Mouse (Mus musculus): Measurements from ENCODE around the gene Ak5. TPM values are rescaled to one million over a fixed set of nuclear protein-coding genes. Genes with fewer than 3 reads are reported as not detected.

Ak5 gene
- total and polyA plus RNA-seq, 3 experiments: 0.13 to 0.79 (median 0.23) TPM

DNA sequence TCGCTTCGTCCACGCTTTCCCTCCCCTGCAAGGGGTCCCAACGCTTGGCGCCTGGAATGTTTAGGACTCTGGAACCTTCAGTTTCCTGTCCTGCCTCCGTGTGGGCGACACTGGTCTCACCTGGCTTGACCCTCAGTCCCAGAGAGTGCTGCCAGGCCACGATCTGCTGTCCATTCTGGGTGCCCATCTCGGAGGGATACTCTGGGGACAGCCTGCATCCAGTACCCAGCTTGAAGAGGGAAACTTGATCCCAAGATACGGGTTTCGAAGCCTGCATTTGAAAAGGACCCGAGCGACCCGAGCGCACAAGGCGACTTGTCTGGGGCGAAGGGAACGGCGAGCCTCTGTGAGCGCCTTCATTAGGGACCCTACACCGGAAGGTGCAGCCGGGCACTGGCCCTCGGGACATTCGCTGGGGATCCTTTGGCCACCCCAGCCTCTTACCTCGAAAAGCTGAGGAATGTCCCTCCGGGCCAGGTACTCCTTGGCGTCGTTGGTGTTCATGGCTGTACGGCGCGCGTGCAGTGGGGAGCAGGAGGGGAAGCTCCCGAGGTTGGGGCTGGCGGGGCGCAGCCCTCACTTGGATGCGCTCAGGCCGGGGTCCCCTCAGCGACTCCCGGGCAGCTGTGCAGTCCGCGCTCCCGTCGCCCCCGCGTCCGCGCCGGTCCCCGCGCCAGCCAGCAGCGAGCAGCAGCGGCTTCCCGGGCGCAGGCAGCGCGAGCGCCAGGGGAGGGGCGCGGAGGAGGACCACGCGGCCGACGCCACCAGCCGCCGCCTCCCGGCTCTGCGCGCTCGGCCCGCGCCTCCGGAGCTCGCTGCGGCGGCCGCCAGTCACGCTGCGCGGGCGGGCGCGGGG lies 576 bp downstream of the Ak5 start:
- in situ Hi-C loops (cut with MboI; ENCODE audit: low pct_ligation_motif_present, low pct_unique_long_range_greater_than_20kb, low sequenced_read_pairs): no loop called here
- DNase-seq (ENCODE audit: extremely low read depth): no peak
- dilution Hi-C loops (cut with MboI; ENCODE audit: extremely low pct_ligation_motif_present, extremely low pct_unique_long_range_greater_than_20kb, low sequenced_read_pairs): no loop called here
- Histone ChIP-seq H3K4me1 (ENCODE audit: control insufficient read depth in 1 of 2, insufficient read depth in 2 of 2) (peaks cover 0 to 15% of the 10 kb centered on the region in 2 experiments; a peak in 2 of 4 replicates), H3K9me3 (replicated peaks; ENCODE audit: low read length) (peaks cover 12% of the 10 kb centered on the region), H3K36me3 (replicated peaks in 1 of 2; ENCODE audit: control insufficient read depth in 1 of 2, insufficient read depth in 1 of 2, low read length in 1 of 2) (no peaks in the 10 kb centered on the region), H3K9ac (ENCODE audit: insufficient read depth, low read depth) (no peak overlapping the region), H3K4me3 (replicated peaks in 1 of 3; ENCODE audit: low read depth in 2 of 3, low read length in 2 of 3, poor library complexity in 1 of 3) (no peak overlapping the region), H3K27me3 (replicated peaks) (no peaks in the 10 kb centered on the region), H3K79me2 (replicated peaks; ENCODE audit: control insufficient read depth, extremely low read depth, insufficient read depth, poor library complexity, severe bottlenecking) (no peaks in the 10 kb centered on the region), H3K4me2 (ENCODE audit: insufficient read depth, low read depth, poor library complexity, severe bottlenecking) (no peak overlapping the region), H3K27ac (ENCODE audit: insufficient read depth, low read depth) (no peak overlapping the region)
- no peak for TF ChIP-seq RCOR1 (conservative IDR thresholded peaks at IDR 0.05; ENCODE audit: low read depth, low read length)
- TF ChIP-seq ZC3H11A (IDR thresholded peaks at IDR 0.05; ENCODE audit: low read depth, low read length): no peak
- no peak for TF ChIP-seq MAZ (IDR thresholded peaks at IDR 0.05; ENCODE audit: low read depth, low read length)
- no peak for TF ChIP-seq ZMIZ1 (IDR thresholded peaks at IDR 0.05; ENCODE audit: low read depth, low read length)
- no peak for TF ChIP-seq RAD21 (IDR thresholded peaks at IDR 0.05; ENCODE audit: low read depth, low read length)
- TF ChIP-seq USF1 (IDR thresholded peaks at IDR 0.05; ENCODE audit: low read depth, low read length): no peak
- TF ChIP-seq NRF1 (IDR thresholded peaks at IDR 0.05; ENCODE audit: low read depth, low read length): no peak
- TF ChIP-seq POLR2A (IDR thresholded peaks at IDR 0.05; ENCODE audit: low read depth, low read length): no peak
- TF ChIP-seq MAFK (IDR thresholded peaks at IDR 0.05; ENCODE audit: insufficient replicate concordance, low read length): no peak
- no peak for TF ChIP-seq HCFC1 (IDR thresholded peaks at IDR 0.05; ENCODE audit: low read depth, low read length)
- TF ChIP-seq IRF4 (IDR thresholded peaks at IDR 0.05; ENCODE audit: low read depth, low read length): no peak
- no peak for TF ChIP-seq ELF1 (IDR thresholded peaks at IDR 0.05; ENCODE audit: low read depth, low read length)
- no peak for TF ChIP-seq NELFE (IDR thresholded peaks at IDR 0.05; ENCODE audit: low read depth, low read length)
- TF ChIP-seq ZNF384 (IDR thresholded peaks at IDR 0.05; ENCODE audit: low read depth, low read length): no peak
- no peak for TF ChIP-seq TCF12 (IDR thresholded peaks at IDR 0.05; ENCODE audit: low read depth, low read length)
- no peak for TF ChIP-seq BHLHE40 (IDR thresholded peaks at IDR 0.05; ENCODE audit: low read depth, low read length)
- TF ChIP-seq ZKSCAN1 (IDR thresholded peaks at IDR 0.05; ENCODE audit: borderline replicate concordance, low read depth, low read length): no peak
- TF ChIP-seq SIN3A (IDR thresholded peaks at IDR 0.05; ENCODE audit: low read length): no peak
- no peak for TF ChIP-seq CTCF (conservative IDR thresholded peaks at IDR 0.05 in 1 of 2, IDR thresholded peaks at IDR 0.05 in 1 of 2; ENCODE audit: low read depth in 2 of 2, low read length in 2 of 2)

DNA sequence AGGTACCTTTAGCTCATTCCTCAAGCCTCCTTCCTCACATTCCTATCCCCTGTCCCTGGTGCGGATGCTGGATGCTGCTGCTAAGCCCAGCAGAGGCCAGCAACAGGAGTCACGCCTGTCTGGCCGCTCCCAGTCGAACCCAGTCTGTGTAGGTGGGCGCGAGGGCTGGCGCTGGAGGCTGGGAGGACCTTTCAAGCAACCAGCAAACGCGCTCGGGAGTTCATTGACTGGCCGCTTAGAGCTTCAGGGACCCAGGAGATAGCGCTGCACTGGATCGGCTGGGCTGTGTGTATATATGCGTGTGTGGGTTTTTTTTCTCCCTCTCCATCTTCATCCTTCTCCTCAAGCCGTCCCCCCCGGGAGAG lies 1.2 kb downstream of the Ak5 start:
- H3K4me1 ChIP-seq (ENCODE audit: control insufficient read depth in 1 of 2, insufficient read depth in 2 of 2): peaks cover 0 to 9% of the 10 kb centered on the region in 2 experiments; a peak in 2 of 4 replicates
- H3K4me2 ChIP-seq (ENCODE audit: insufficient read depth, low read depth, poor library complexity, severe bottlenecking): no peak overlapping the region
- H3K79me2 ChIP-seq (replicated peaks; ENCODE audit: control insufficient read depth, extremely low read depth, insufficient read depth, poor library complexity, severe bottlenecking): no peaks in the 10 kb centered on the region
- H3K4me3 ChIP-seq (replicated peaks in 1 of 3; ENCODE audit: low read depth in 2 of 3, low read length in 2 of 3, poor library complexity in 1 of 3): no peak overlapping the region
- H3K27ac ChIP-seq (ENCODE audit: insufficient read depth, low read depth): no peak overlapping the region
- no peak overlapping the region for H3K9ac ChIP-seq (ENCODE audit: insufficient read depth, low read depth)
- dilution Hi-C loops (cut with MboI; ENCODE audit: extremely low pct_ligation_motif_present, extremely low pct_unique_long_range_greater_than_20kb, low sequenced_read_pairs) (no loop called here), in situ Hi-C loops (cut with MboI; ENCODE audit: low pct_ligation_motif_present, low pct_unique_long_range_greater_than_20kb, low sequenced_read_pairs) (no loop called here)
- no peaks in the 10 kb centered on the region for H3K27me3 ChIP-seq (replicated peaks)
- H3K36me3 ChIP-seq (replicated peaks in 1 of 2; ENCODE audit: control insufficient read depth in 1 of 2, insufficient read depth in 1 of 2, low read length in 1 of 2): no peaks in the 10 kb centered on the region
- DNase-seq (ENCODE audit: extremely low read depth): no peak
- TF ChIP-seq MAFK (IDR thresholded peaks at IDR 0.05; ENCODE audit: insufficient replicate concordance, low read length) (no peak), MAZ (IDR thresholded peaks at IDR 0.05; ENCODE audit: low read depth, low read length) (no peak), ZMIZ1 (IDR thresholded peaks at IDR 0.05; ENCODE audit: low read depth, low read length) (no peak), EP300 (IDR thresholded peaks at IDR 0.05; ENCODE audit: low read length) (no peak), GABPA (IDR thresholded peaks at IDR 0.05; ENCODE audit: insufficient replicate concordance, low read depth, low read length) (no peak), MEF2A (IDR thresholded peaks at IDR 0.05; ENCODE audit: borderline replicate concordance, low read depth, low read length) (no peak), PAX5 (IDR thresholded peaks at IDR 0.05; ENCODE audit: low read length) (no peak), MYC (IDR thresholded peaks at IDR 0.05; ENCODE audit: low read depth, low read length) (no peak), POLR2A (IDR thresholded peaks at IDR 0.05; ENCODE audit: low read depth, low read length) (no peak), NELFE (IDR thresholded peaks at IDR 0.05; ENCODE audit: low read depth, low read length) (no peak), CTCF (conservative IDR thresholded peaks at IDR 0.05 in 1 of 2, IDR thresholded peaks at IDR 0.05 in 1 of 2; ENCODE audit: low read depth in 2 of 2, low read length in 2 of 2) (no peak)
- H3K9me3 ChIP-seq (replicated peaks; ENCODE audit: low read length): peaks cover 12% of the 10 kb centered on the region

All from CH12.LX (cell line).